Mouse (Mus musculus) NIH3T3 (cell line): Measurements from ENCODE around the gene Apol9a.
"Not testable (repeated sequence)": the region's sequence is repeated elsewhere in the genome, so short reads cannot be mapped to it uniquely, and the experiment has no call there.

ENCODE experiments used
- DNase-seq: peaks from one replicate; pipeline ENCODE4 v3.0.0-alpha.2; 2012; ENCODE audit warnings: low read depth

Gene Apol9a

GRCm38 (mm10) chr15:77411035-77411434, at the start of gene Apol9a:
Gene Apol9a, minus strand, starts transcription at chr15:77411135.
- not testable (repeated sequence) for DNase-seq

- DNase-seq, result peak; percentile 70
These were observed 39.0 kb upstream of the Apol9a start for GRCm38 (mm10) chr15:77449927-77450326.

GRCm38 (mm10) chr15:77447392-77447791, 36.5 kb upstream of the Apol9a start, which contains the start of gene Apol7b:
Gene Apol7b, minus strand, starts transcription at chr15:77447492.
- not testable (repeated sequence) for DNase-seq

GRCm38 (mm10) chr15:77445668-77446067, 34.7 kb upstream of the Apol9a start:
- not testable (repeated sequence) for DNase-seq

- not testable (repeated sequence) for DNase-seq
These were observed 33.8 kb upstream of the Apol9a start for GRCm38 (mm10) chr15:77444746-77445145.

- not testable (repeated sequence) for DNase-seq
These were observed 17.9 kb upstream of the Apol9a start for GRCm38 (mm10) chr15:77428690-77429448.

- DNase-seq, result peak; percentile 64
These were observed 12.0 kb upstream of the Apol9a start for GRCm38 (mm10) chr15:77422925-77423324.

GRCm38 (mm10) chr15:77419657-77420056, 8.7 kb upstream of the Apol9a start:
- DNase-seq, result not testable (repeated sequence)

GRCm38 (mm10) chr15:77416655-77417333, 5.9 kb upstream of the Apol9a start:
- not testable (repeated sequence) for DNase-seq

- not testable (repeated sequence) for DNase-seq
These were observed 4.7 kb upstream of the Apol9a start for GRCm38 (mm10) chr15:77415653-77416052.

- DNase-seq, result peak; percentile 58
These were observed 1.8 kb upstream of the Apol9a start for GRCm38 (mm10) chr15:77412695-77413094.

- DNase-seq, result peak; percentile 92
These were observed 4.6 kb downstream of the Apol9a start for GRCm38 (mm10) chr15:77406370-77406769.

- DNase-seq, result peak; percentile 86
These were observed 11.9 kb downstream of the Apol9a start, which contains the start of gene Apol7a for GRCm38 (mm10) chr15:77399027-77399426. Gene Apol7a, minus strand, starts transcription at chr15:77399110.

GRCm38 (mm10) chr15:77397450-77398132, 13.3 kb downstream of the Apol9a start:
- peak; percentile 97 for DNase-seq

- DNase-seq, result not testable (repeated sequence)
These were observed 17.1 kb downstream of the Apol9a start for GRCm38 (mm10) chr15:77393832-77394231.

GRCm38 (mm10) chr15:77387462-77387861, 23.5 kb downstream of the Apol9a start:
- DNase-seq, result no peak

- DNase-seq, result no peak
These were observed 26.4 kb downstream of the Apol9a start for GRCm38 (mm10) chr15:77384340-77385030.

GRCm38 (mm10) chr15:77382880-77383279, 28.1 kb downstream of the Apol9a start:
- no peak for DNase-seq

GRCm38 (mm10) chr15:77382271-77382850, 28.6 kb downstream of the Apol9a start:
- no peak for DNase-seq

- no peak for DNase-seq
These were observed 29.5 kb downstream of the Apol9a start for GRCm38 (mm10) chr15:77381481-77381880.

GRCm38 (mm10) chr15:77379921-77380320, 31.0 kb downstream of the Apol9a start:
- DNase-seq, result peak; percentile 77
